12 mouse cellular contexts compared by ENCODE assay signal in the genomic region with DNA sequence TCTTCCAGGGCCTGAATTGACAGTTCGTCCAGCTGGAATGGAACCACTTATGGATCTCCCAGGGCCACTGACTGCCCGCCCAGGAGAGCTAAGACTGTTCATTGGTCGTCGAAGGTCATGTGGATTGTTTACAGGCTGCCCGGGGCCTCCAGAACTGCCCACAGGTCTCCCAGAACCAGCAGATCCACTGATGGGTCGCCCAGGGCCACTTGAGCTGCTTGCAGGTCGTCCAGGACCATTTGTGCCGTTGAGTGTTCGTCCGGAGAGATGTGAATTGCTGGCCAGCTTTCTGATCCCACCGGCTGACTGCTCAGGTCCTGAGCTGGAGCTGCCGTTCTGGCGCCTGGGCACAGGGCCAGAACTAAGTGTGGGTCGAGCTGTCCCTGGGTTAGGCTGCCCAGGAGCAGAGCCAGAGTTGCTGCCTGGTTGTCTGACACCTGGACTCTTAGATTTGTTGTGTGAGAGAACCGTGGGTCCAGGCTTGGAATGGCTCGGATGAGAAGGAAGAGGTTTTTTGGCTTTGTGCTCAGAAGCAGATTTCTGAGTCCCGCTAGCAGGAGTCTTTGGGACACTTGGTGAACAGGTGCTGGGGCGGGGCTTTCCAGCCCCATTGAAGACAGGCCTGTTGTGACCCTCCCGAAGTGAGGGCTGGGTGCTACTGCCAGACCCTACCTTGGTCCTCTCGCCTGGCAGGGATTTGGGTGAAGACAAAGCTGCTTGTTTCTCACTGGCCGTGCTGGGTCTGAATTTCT. TPM values are rescaled to one million over a fixed set of nuclear protein-coding genes. Genes with fewer than 3 reads are reported as not detected.
DNase-seq lines count a peak whose midpoint lies in the region; ATAC-seq and TF ChIP-seq lines count a peak whose summit lies in the region.
"Had no signal": no experiment of that assay in that cellular context is flagged by ENCODE, and none has a peak within 500 bp of the region (broad histone marks: within the 10 kb centered on the region; RNA-seq: fewer than 3 reads in every experiment).

No protein-coding gene starts in this region.

- H3K4me3 ChIP-seq in hindbrain, postnatal 0 days (ENCODE audit: low read length) = no peak overlapping the region
- H3K4me3 ChIP-seq in hindbrain, embryonic 10.5 days = no peak overlapping the region
- H3K4me3 ChIP-seq in heart, embryonic 16.5 days (ENCODE audit: low read length) = peak overlapping the region; percentile 15; the same call in 1 of the 2 replicates
- no peak overlapping the region for H3K4me3 ChIP-seq in intestine, postnatal 0 days (ENCODE audit: low read depth, low read length)

- 63% methylated on average over 21 of the region's 21 CpGs for WGBS in hindbrain, postnatal 0 days
- 91% methylated on average over 21 of the region's 21 CpGs for WGBS in hindbrain, embryonic 10.5 days
- WGBS in heart, embryonic 16.5 days = 60% methylated on average over 21 of the region's 21 CpGs
- 82% methylated on average over 21 of the region's 21 CpGs for WGBS in intestine, postnatal 0 days

- H3K36me3 ChIP-seq in hindbrain, postnatal 0 days (ENCODE audit: insufficient read depth, low read length) = peaks cover 32% of the 10 kb centered on the region
- peaks cover 66% of the 10 kb centered on the region for H3K36me3 ChIP-seq in hindbrain, embryonic 10.5 days
- peaks cover 39% of the 10 kb centered on the region for H3K36me3 ChIP-seq in heart, embryonic 16.5 days (ENCODE audit: control insufficient read depth, insufficient read depth)
- H3K36me3 ChIP-seq in intestine, postnatal 0 days (ENCODE audit: control insufficient read depth, insufficient read depth) = peaks cover 59% of the 10 kb centered on the region

- no peak overlapping the region for H3K9ac ChIP-seq in hindbrain, postnatal 0 days (replicated peaks; ENCODE audit: low read length)
- no peak overlapping the region for H3K9ac ChIP-seq in heart, embryonic 16.5 days (ENCODE audit: low read length)
- H3K9ac ChIP-seq in intestine, postnatal 0 days (ENCODE audit: low read depth, low read length) = no peak overlapping the region

- H3K9me3 ChIP-seq in hindbrain, postnatal 0 days (ENCODE audit: low read length) = no peaks in the 10 kb centered on the region
- no peaks in the 10 kb centered on the region for H3K9me3 ChIP-seq in hindbrain, embryonic 10.5 days
- no peaks in the 10 kb centered on the region for H3K9me3 ChIP-seq in heart, embryonic 16.5 days (replicated peaks; ENCODE audit: control insufficient read depth, low read length)
- H3K9me3 ChIP-seq in intestine, postnatal 0 days (ENCODE audit: control insufficient read depth) = no peaks in the 10 kb centered on the region

- peak; percentile 63 for ATAC-seq in hindbrain, postnatal 0 days
- ATAC-seq in heart, embryonic 16.5 days (replicated peaks; ENCODE audit: extremely low read depth, insufficient read depth, low FRiP score) = peak; percentile 84
- peak; percentile 22; the same call in 1 of the 2 replicates for ATAC-seq in megakaryocyte-erythroid progenitor cell, adult 5-6 weeks (replicated peaks; ENCODE audit: low FRiP score, low TSS enrichment, poor library complexity, severe bottlenecking)
- ATAC-seq in intestine, postnatal 0 days = no peak

- DNase-seq in hindbrain, postnatal 0 days (ENCODE audit: low spot score) = peak; percentile 67
- DNase-seq in hindbrain, embryonic 10.5 days (ENCODE audit: low spot score) = no peak
- DNase-seq in cerebellum, adult 8-10 months = peak; percentile 69
- no peak for DNase-seq in left cerebral cortex, adult 11 months (ENCODE audit: low spot score)
- no peak for DNase-seq in thymus, postnatal 10 days (ENCODE audit: low spot score in 2 of 2)
- DNase-seq: thymus, postnatal 14 days had no signal

- no peaks in the 10 kb centered on the region; the same call in 1 of the 2 replicates for H3K4me1 ChIP-seq in hindbrain, postnatal 0 days (ENCODE audit: insufficient read depth, low read length)
- peaks cover 14% of the 10 kb centered on the region for H3K4me1 ChIP-seq in hindbrain, embryonic 10.5 days (replicated peaks)
- peaks cover 32% of the 10 kb centered on the region for H3K4me1 ChIP-seq in heart, embryonic 16.5 days (ENCODE audit: control insufficient read depth, insufficient read depth, low read length)
- H3K4me1 ChIP-seq in intestine, postnatal 0 days (replicated peaks; ENCODE audit: control insufficient read depth, insufficient read depth, low read length) = peaks cover 11% of the 10 kb centered on the region; the same call in 1 of the 2 replicates

- no peaks in the 10 kb centered on the region for H3K27me3 ChIP-seq in hindbrain, postnatal 0 days (ENCODE audit: insufficient read depth, low read length)
- no peaks in the 10 kb centered on the region for H3K27me3 ChIP-seq in hindbrain, embryonic 10.5 days (ENCODE audit: insufficient read depth, poor library complexity, severe bottlenecking)
- no peaks in the 10 kb centered on the region for H3K27me3 ChIP-seq in heart, embryonic 16.5 days (ENCODE audit: control insufficient read depth, insufficient read depth, low read length)
- H3K27me3 ChIP-seq in intestine, postnatal 0 days (replicated peaks; ENCODE audit: control insufficient read depth, insufficient read depth, low read length) = no peaks in the 10 kb centered on the region

- TF ChIP-seq CTCF in hindbrain, postnatal 0 days (IDR thresholded peaks at IDR 0.05; ENCODE audit: low read depth) = no peak
- no peak for TF ChIP-seq CTCF in intestine, postnatal 0 days (IDR thresholded peaks at IDR 0.05; ENCODE audit: low read depth)

- H3K27ac ChIP-seq in hindbrain, postnatal 0 days = peak overlapping the region; percentile 37; the same call in 1 of the 2 replicates
- no peak overlapping the region for H3K27ac ChIP-seq in hindbrain, embryonic 10.5 days
- peak overlapping the region; percentile 58 for H3K27ac ChIP-seq in heart, embryonic 16.5 days (ENCODE audit: low read length)
- H3K27ac ChIP-seq in intestine, postnatal 0 days (ENCODE audit: low read depth, low read length) = no peak overlapping the region

- no peak overlapping the region for H3K4me2 ChIP-seq in hindbrain, postnatal 0 days (ENCODE audit: low read depth, low read length)
- H3K4me2 ChIP-seq in heart, embryonic 16.5 days (ENCODE audit: low read depth, low read length) = peak overlapping the region; percentile 53
- H3K4me2 ChIP-seq in intestine, postnatal 0 days (replicated peaks; ENCODE audit: low read depth) = no peak overlapping the region

RNA-seq across cellular contexts. Expression of gene Spty2d1, which starts 10.4 kb away (rescaled TPM):
- total RNA-seq in hindbrain, postnatal 0 days (2014; rRNA removed) = 9.1 and 9.7 TPM in 2 replicates
- 5.1 and 5.8 TPM in 2 replicates for polyA plus RNA-seq in hindbrain, postnatal 0 days (2015; fragmentation: Nextera tagmentation; extraction: Ambion mirVana)
- polyA plus RNA-seq in hindbrain, embryonic 10.5 days (2016; fragmentation: Nextera tagmentation; extraction: Ambion mirVana) = 10.4 and 11.7 TPM in 2 replicates
- polyA plus RNA-seq in heart, embryonic 16.5 days (2015; fragmentation: Nextera tagmentation; extraction: Ambion mirVana) = 13.1 and 15.0 TPM in 2 replicates
- total RNA-seq in megakaryocyte-erythroid progenitor cell, adult 5-6 weeks (2014; fragmentation: Nextera tagmentation) = 14.8 and 15.6 TPM in 2 replicates
- total RNA-seq in megakaryocyte-erythroid progenitor cell, adult 5-6 weeks (2017) = 28.9 and 33.4 TPM in 2 replicates
- polyA plus RNA-seq in intestine, postnatal 0 days (2015; fragmentation: Nextera tagmentation; extraction: Ambion mirVana) = 8.0 and 10.3 TPM in 2 replicates

RNA-seq across cellular contexts. Expression of gene Gm9999, which starts 14.4 kb away (rescaled TPM):
- total RNA-seq in hindbrain, postnatal 0 days (2014; rRNA removed) = not detected in 2 replicates
- polyA plus RNA-seq in hindbrain, postnatal 0 days (2015; fragmentation: Nextera tagmentation; extraction: Ambion mirVana) = not detected in 2 replicates
- not detected in 2 replicates for polyA plus RNA-seq in hindbrain, embryonic 10.5 days (2016; fragmentation: Nextera tagmentation; extraction: Ambion mirVana)
- polyA plus RNA-seq in heart, embryonic 16.5 days (2015; fragmentation: Nextera tagmentation; extraction: Ambion mirVana) = not detected in 2 replicates
- total RNA-seq in megakaryocyte-erythroid progenitor cell, adult 5-6 weeks (2014; fragmentation: Nextera tagmentation) = not detected in 2 replicates
- not detected in 2 replicates for total RNA-seq in megakaryocyte-erythroid progenitor cell, adult 5-6 weeks (2017)
- polyA plus RNA-seq in intestine, postnatal 0 days (2015; fragmentation: Nextera tagmentation; extraction: Ambion mirVana) = not detected in 2 replicates
- total RNA-seq: ES-E14 had no signal
- polyA plus RNA-seq: limb, embryonic 14.5 days; neural tube, embryonic 11.5 days had no signal

RNA-seq across cellular contexts. Expression of gene Uevld, which starts 39.5 kb away (rescaled TPM):
- total RNA-seq in hindbrain, postnatal 0 days (2014; rRNA removed) = 8.4 and 10.1 TPM in 2 replicates
- 5.0 and 5.4 TPM in 2 replicates for polyA plus RNA-seq in hindbrain, postnatal 0 days (2015; fragmentation: Nextera tagmentation; extraction: Ambion mirVana)
- 9.9 and 12.3 TPM in 2 replicates for polyA plus RNA-seq in hindbrain, embryonic 10.5 days (2016; fragmentation: Nextera tagmentation; extraction: Ambion mirVana)
- 7.9 and 8.4 TPM in 2 replicates for polyA plus RNA-seq in heart, embryonic 16.5 days (2015; fragmentation: Nextera tagmentation; extraction: Ambion mirVana)
- total RNA-seq in megakaryocyte-erythroid progenitor cell, adult 5-6 weeks (2014; fragmentation: Nextera tagmentation) = 11.1 and 12.0 TPM in 2 replicates
- total RNA-seq in megakaryocyte-erythroid progenitor cell, adult 5-6 weeks (2017) = 7.9 and 8.0 TPM in 2 replicates
- polyA plus RNA-seq in intestine, postnatal 0 days (2015; fragmentation: Nextera tagmentation; extraction: Ambion mirVana) = 4.2 and 4.9 TPM in 2 replicates

RNA-seq across cellular contexts. Expression of gene Tmem86a, which starts 52.6 kb away (rescaled TPM):
- 11.9 and 17.1 TPM in 2 replicates for total RNA-seq in hindbrain, postnatal 0 days (2014; rRNA removed)
- polyA plus RNA-seq in hindbrain, postnatal 0 days (2015; fragmentation: Nextera tagmentation; extraction: Ambion mirVana) = 29.5 and 32.3 TPM in 2 replicates
- 11.2 and 12.8 TPM in 2 replicates for polyA plus RNA-seq in hindbrain, embryonic 10.5 days (2016; fragmentation: Nextera tagmentation; extraction: Ambion mirVana)
- polyA plus RNA-seq in heart, embryonic 16.5 days (2015; fragmentation: Nextera tagmentation; extraction: Ambion mirVana) = 20.1 and 23.0 TPM in 2 replicates
- 0.77 and 2.3 TPM in 2 replicates for total RNA-seq in megakaryocyte-erythroid progenitor cell, adult 5-6 weeks (2014; fragmentation: Nextera tagmentation)
- not detected in 2 replicates for total RNA-seq in megakaryocyte-erythroid progenitor cell, adult 5-6 weeks (2017)
- polyA plus RNA-seq in intestine, postnatal 0 days (2015; fragmentation: Nextera tagmentation; extraction: Ambion mirVana) = 43.8 and 48.0 TPM in 2 replicates

Comparison
In these comparisons a context has a peak if more than half of its experiments do, and no peak if none do; other contexts are left out.
1. DNase-seq: peak in hindbrain, postnatal 0 days (single experiment) and cerebellum, adult 8-10 months (single experiment); none in hindbrain, embryonic 10.5 days (single experiment), left cerebral cortex, adult 11 months (single experiment) and thymus, postnatal 10 days (0 of 2).
2. H3K27ac ChIP-seq: peak in hindbrain, postnatal 0 days (single experiment) and heart, embryonic 16.5 days (single experiment); none in hindbrain, embryonic 10.5 days (single experiment) and intestine, postnatal 0 days (single experiment).